Mouse (Mus musculus): ENCODE data around the gene Gm17364. TPM values are rescaled to one million over a fixed set of nuclear protein-coding genes. Genes with fewer than 3 reads are reported as not detected.

Gene Gm17364
- polyA plus RNA-seq, 1 experiment from 2014 or later = not detected

DNA sequence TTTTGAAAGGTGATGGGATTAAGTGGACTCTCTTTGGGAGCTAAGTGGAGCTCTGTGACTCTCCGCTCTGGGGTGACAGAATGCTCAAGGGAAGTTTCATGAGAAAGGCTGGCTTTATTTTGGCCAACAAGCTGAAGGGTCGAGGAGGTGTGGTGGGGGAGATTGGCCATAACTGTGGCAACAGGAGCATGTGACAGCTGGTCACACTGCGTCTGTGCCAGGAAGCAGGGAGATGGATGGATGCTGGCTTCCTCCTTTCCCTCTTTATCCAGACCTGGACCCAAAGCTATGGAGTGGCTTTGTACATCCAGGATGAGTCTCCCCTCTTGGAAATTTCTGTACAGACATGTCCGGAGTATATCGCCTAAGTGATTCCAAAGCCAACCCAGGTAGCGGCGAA lies 40.5 kb downstream of the Gm17364 start:
- 89% methylated on average over 7 of the region's 7 CpGs for WGBS
- Histone ChIP-seq H3K36me3 (no peaks in the 10 kb centered on the region), H3K9me3 (no peaks in the 10 kb centered on the region), H3K4me1 (replicated peaks) (no peaks in the 10 kb centered on the region), H3K9ac (replicated peaks) (no peak overlapping the region), H3K27me3 (no peaks in the 10 kb centered on the region), H3K4me2 (replicated peaks) (no peak overlapping the region), H3K4me3 (replicated peaks) (no peak overlapping the region), H3K27ac (no peak overlapping the region)
- ATAC-seq = no peak

GRCm38 (mm10) chr13:41232209-41232608 lies 41.6 kb downstream of the Gm17364 start:
- 93% methylated on average over 15 of the region's 15 CpGs for WGBS
- Histone ChIP-seq H3K27me3 (no peaks in the 10 kb centered on the region), H3K4me1 (replicated peaks) (no peaks in the 10 kb centered on the region), H3K27ac (no peak overlapping the region), H3K4me2 (replicated peaks) (no peak overlapping the region), H3K36me3 (no peaks in the 10 kb centered on the region), H3K9me3 (no peaks in the 10 kb centered on the region), H3K4me3 (replicated peaks) (no peak overlapping the region), H3K9ac (replicated peaks) (no peak overlapping the region)
- no peak for ATAC-seq

DNA sequence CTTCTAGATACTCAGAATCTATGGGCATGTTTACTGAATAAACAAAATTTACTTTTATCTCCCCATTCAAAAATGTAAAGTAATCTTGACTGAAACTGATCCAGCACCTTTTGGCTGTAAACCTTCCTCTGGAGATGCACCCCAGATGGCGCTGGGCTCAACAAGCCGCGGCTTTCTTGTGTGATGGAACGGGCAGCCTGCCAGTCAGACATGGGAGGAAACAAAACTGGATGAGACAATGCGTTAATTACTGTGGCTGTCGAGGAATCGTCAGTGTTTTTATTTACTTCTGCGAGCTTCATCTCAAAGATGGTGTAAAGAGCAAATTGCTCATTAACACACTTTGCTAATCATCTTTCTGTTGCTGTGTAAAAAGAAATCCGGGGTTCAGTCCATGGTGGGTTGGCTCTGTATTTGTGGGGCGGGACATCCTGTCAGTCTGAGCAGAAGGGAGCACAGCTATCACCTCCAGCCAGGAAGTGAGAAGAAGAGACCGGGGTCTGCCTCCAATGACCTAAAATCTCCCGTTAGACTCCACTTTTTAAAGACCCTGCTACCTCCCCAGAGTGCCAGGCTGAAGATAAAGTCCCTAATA lies 42.3 kb downstream of the Gm17364 start:
- H3K36me3 ChIP-seq = no peaks in the 10 kb centered on the region
- H3K27ac ChIP-seq = no peak overlapping the region
- H3K4me3 ChIP-seq (replicated peaks) = no peak overlapping the region
- no peaks in the 10 kb centered on the region for H3K9me3 ChIP-seq
- no peaks in the 10 kb centered on the region for H3K27me3 ChIP-seq
- H3K4me1 ChIP-seq (replicated peaks) = no peaks in the 10 kb centered on the region
- no peak overlapping the region for H3K4me2 ChIP-seq (replicated peaks)
- WGBS = 86% methylated on average over 12 of the region's 12 CpGs
- no peak overlapping the region for H3K9ac ChIP-seq (replicated peaks)
- ATAC-seq = no peak

- 87% methylated on average over 5 of the region's 5 CpGs for WGBS
- no peak for ATAC-seq
Observed at GRCm38 (mm10) chr13:41230256-41230655, 43.5 kb downstream of the Gm17364 start.

DNA sequence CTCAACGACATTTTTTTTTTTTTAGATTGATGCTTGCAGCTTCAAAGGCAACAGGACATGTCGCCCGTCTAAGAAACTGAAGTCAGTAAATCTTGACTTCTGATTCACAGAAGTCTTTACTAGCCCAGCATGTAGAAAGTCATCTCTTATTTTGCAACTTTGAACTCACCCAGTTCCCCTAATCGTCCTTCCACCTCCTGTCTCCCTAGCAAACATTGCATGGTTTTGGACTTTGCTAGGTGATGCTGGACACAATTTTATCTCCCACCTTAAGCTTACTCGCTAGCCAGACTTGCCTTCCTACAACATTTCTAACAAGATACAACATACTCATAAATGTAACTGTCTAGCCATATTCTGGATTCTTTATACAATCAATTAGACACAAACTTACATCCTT lies 45.7 kb downstream of the Gm17364 start:
- no peak overlapping the region for H3K27ac ChIP-seq

More at GRCm38 (mm10) chr13:41230256-41230655, 43.5 kb downstream of the Gm17364 start:
- Histone ChIP-seq H3K27ac (no peak overlapping the region), H3K4me1 (replicated peaks) (no peaks in the 10 kb centered on the region), H3K9me3 (no peaks in the 10 kb centered on the region), H3K4me3 (replicated peaks) (no peak overlapping the region), H3K4me2 (replicated peaks) (no peak overlapping the region), H3K27me3 (no peaks in the 10 kb centered on the region), H3K9ac (replicated peaks) (no peak overlapping the region), H3K36me3 (no peaks in the 10 kb centered on the region)

DNA sequence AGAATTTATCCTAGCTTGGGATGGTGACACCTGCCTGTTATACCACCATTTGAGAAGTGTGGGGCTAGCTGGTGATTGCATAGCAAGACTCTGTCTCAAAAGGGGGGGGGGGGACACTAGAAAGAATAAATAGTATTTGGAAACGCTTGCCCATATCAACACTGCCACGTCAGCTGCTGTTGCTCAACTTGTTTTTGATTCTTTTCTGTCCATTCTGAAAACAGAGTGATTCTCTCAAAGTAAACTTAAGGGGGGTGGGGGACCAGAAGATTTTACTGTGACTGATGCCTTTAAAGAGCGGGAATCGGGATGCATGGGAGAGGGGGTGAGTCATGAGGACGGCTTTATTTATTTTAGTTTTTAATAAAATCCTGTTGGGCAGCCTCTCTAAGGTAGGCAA lies 47.3 kb downstream of the Gm17364 start:
- Histone ChIP-seq H3K27me3 (no peaks in the 10 kb centered on the region), H3K9me3 (peaks cover 12% of the 10 kb centered on the region; the same call in 1 of the 2 replicates), H3K4me3 (replicated peaks) (no peak overlapping the region), H3K4me1 (replicated peaks) (no peaks in the 10 kb centered on the region), H3K36me3 (0 out of 2 replicates have a peak, but pooled peaks cover 3% of the 10 kb centered on the region), H3K27ac (no peak overlapping the region), H3K4me2 (replicated peaks) (no peak overlapping the region), H3K9ac (replicated peaks) (no peak overlapping the region)
- no peak for ATAC-seq
- WGBS = 83% methylated on average over 5 of the region's 5 CpGs

More for the DNA sequence above, 45.7 kb downstream of the Gm17364 start:
- no peak for ATAC-seq
- Histone ChIP-seq H3K36me3 (no peaks in the 10 kb centered on the region), H3K9me3 (no peaks in the 10 kb centered on the region), H3K27me3 (no peaks in the 10 kb centered on the region), H3K4me2 (replicated peaks) (no peak overlapping the region), H3K4me3 (replicated peaks) (no peak overlapping the region), H3K4me1 (replicated peaks) (no peaks in the 10 kb centered on the region), H3K9ac (replicated peaks) (no peak overlapping the region)
- 91% methylated on average over 5 of the region's 5 CpGs for WGBS

Other genes starting within 250 kb of the Gm17364 start
- gene Mak, start 194.3 kb downstream of the Gm17364 start, polyA plus RNA-seq (2015; fragmentation: Nextera tagmentation; extraction: Ambion mirVana) = 0.73 and 0.79 TPM in 2 replicates
- not detected in 2 replicates for gene Gcm2, start 162.9 kb downstream of the Gm17364 start, polyA plus RNA-seq (2015; fragmentation: Nextera tagmentation; extraction: Ambion mirVana)
- not detected in 2 replicates for gene Sycp2l, start 159.7 kb downstream of the Gm17364 start, polyA plus RNA-seq (2015; fragmentation: Nextera tagmentation; extraction: Ambion mirVana)
- gene Elovl2, start 53.6 kb downstream of the Gm17364 start, polyA plus RNA-seq (2015; fragmentation: Nextera tagmentation; extraction: Ambion mirVana) = 42.7 and 43.6 TPM in 2 replicates
- gene Smim13, start 24.1 kb downstream of the Gm17364 start, polyA plus RNA-seq (2015; fragmentation: Nextera tagmentation; extraction: Ambion mirVana) = 15.5 and 16.2 TPM in 2 replicates
- gene Nedd9, start 213.4 kb upstream of the Gm17364 start, polyA plus RNA-seq (2015; fragmentation: Nextera tagmentation; extraction: Ambion mirVana) = 11.5 and 15.9 TPM in 2 replicates